Mouse (Mus musculus): ENCODE results near the gene Mrgprg. TPM values are rescaled to one million over a fixed set of nuclear protein-coding genes. Genes with fewer than 3 reads are reported as not detected.

Gene Mrgprg
- total RNA-seq, 2 experiments from 2014 or later: not detected

Other genes with a start within 250 kb of the Mrgprg start
- 75.6 and 76.8 TPM in 2 replicates for gene Nap1l4, start 217.9 kb downstream of the Mrgprg start, total RNA-seq (2015)
- gene Nap1l4, start 217.9 kb downstream of the Mrgprg start, total RNA-seq (2017): 153 and 162 TPM in 2 replicates
- 40.3 and 55.4 TPM in 2 replicates for gene Cars, start 166.9 kb downstream of the Mrgprg start, total RNA-seq (2015)
- 47.5 and 74.5 TPM in 2 replicates for gene Cars, start 166.9 kb downstream of the Mrgprg start, total RNA-seq (2017)
- 28.1 and 31.6 TPM in 2 replicates for gene Tnfrsf26, start 138.3 kb downstream of the Mrgprg start, total RNA-seq (2015)
- gene Tnfrsf26, start 138.3 kb downstream of the Mrgprg start, total RNA-seq (2017): 20.1 and 20.5 TPM in 2 replicates
- 8.3 and 13.6 TPM in 2 replicates for gene Tnfrsf22, start 117.3 kb downstream of the Mrgprg start, total RNA-seq (2015)
- 2.8 and 5.7 TPM in 2 replicates for gene Tnfrsf22, start 117.3 kb downstream of the Mrgprg start, total RNA-seq (2017)
- gene Tnfrsf23, start 81.1 kb downstream of the Mrgprg start, total RNA-seq (2015): 3.9 and 5.8 TPM in 2 replicates
- 0.20 and 2.1 TPM in 2 replicates for gene Tnfrsf23, start 81.1 kb downstream of the Mrgprg start, total RNA-seq (2017)
- gene Osbpl5, start 10.0 kb downstream of the Mrgprg start, total RNA-seq (2015): 2.7 and 3.4 TPM in 2 replicates
- 4.4 and 8.6 TPM in 2 replicates for gene Osbpl5, start 10.0 kb downstream of the Mrgprg start, total RNA-seq (2017)
- gene Mrgpre, start 17.5 kb upstream of the Mrgprg start, total RNA-seq (2015): 1.3 and 2.9 TPM in 2 replicates
- gene Mrgpre, start 17.5 kb upstream of the Mrgprg start, total RNA-seq (2017): 0.17 and 0.95 TPM in 2 replicates
- gene Nadsyn1, start 55.9 kb upstream of the Mrgprg start, total RNA-seq (2015): 4.4 and 7.1 TPM in 2 replicates
- gene Nadsyn1, start 55.9 kb upstream of the Mrgprg start, total RNA-seq (2017): 9.2 and 9.5 TPM in 2 replicates
- gene Dhcr7, start 56.2 kb upstream of the Mrgprg start, total RNA-seq (2015): 26.3 and 29.4 TPM in 2 replicates
- 10.9 and 13.2 TPM in 2 replicates for gene Dhcr7, start 56.2 kb upstream of the Mrgprg start, total RNA-seq (2017)
- gene Gm498, start 99.8 kb upstream of the Mrgprg start, total RNA-seq (2015): not detected in 2 replicates
- not detected in 2 replicates for gene Gm498, start 99.8 kb upstream of the Mrgprg start, total RNA-seq (2017)
- not detected in 2 replicates for gene Shank2, start 234.9 kb upstream of the Mrgprg start, total RNA-seq (2015)
- not detected in 2 replicates for gene Shank2, start 234.9 kb upstream of the Mrgprg start, total RNA-seq (2017)

All from megakaryocyte progenitor cell, adult 5-6 weeks (primary cell).